Mouse (Mus musculus): ENCODE results near the gene Gm813.

GRCm38 (mm10) chr16:58623114-58623513 is 6.3 kb upstream of the Gm813 start:
- no peak for TF ChIP-seq MYOD1 (IDR thresholded peaks at IDR 0.05; ENCODE audit: control insufficient read depth in 1 of 3, insufficient read length in 2 of 3, low read depth in 2 of 3)
- TF ChIP-seq E2F4 (IDR thresholded peaks at IDR 0.05; ENCODE audit: insufficient read depth) = no peak
- no peak for TF ChIP-seq POLR2A (IDR thresholded peaks at IDR 0.05; ENCODE audit: insufficient read length, low read depth)
